Mouse (Mus musculus) G1E (cell line): ENCODE results near the gene Sec24c. TPM values are rescaled to one million over a fixed set of nuclear protein-coding genes. Genes with fewer than 3 reads are reported as not detected.
A peak's percentile ranks its signal among the peaks of the same experiment; 100 is the strongest.
"Not testable (repeated sequence)": the region's sequence is repeated elsewhere in the genome, so short reads cannot be mapped to it uniquely, and the experiment has no call there.

Experiments
- ATAC-seq: 2 replicates; pipeline ENCODE4 v1.8.0; 2016; ENCODE audit warnings: mild to moderate bottlenecking; ENCODE audit not compliant: insufficient number of reproducible peaks, poor library complexity, low FRiP score, severe bottlenecking; ENCODE audit errors: extremely low read depth
- DNase-seq: peaks from one replicate; pipeline ENCODE4 v3.0.0; 2012; ENCODE audit warnings: low spot score
- H3K27me3 ChIP-seq: 2 replicates; pipeline ENCODE4 v1.6.1; 2012; ENCODE audit warnings: mild to moderate bottlenecking, low read length, inconsistent platforms; ENCODE audit not compliant: insufficient read depth
- H3K36me3 ChIP-seq: replicated peaks from 2 replicates; pipeline ENCODE3; 2012; ENCODE audit warnings: mild to moderate bottlenecking, inconsistent platforms
- H3K4me1 ChIP-seq: 2 replicates; pipeline ENCODE4 v1.6.1; 2012; ENCODE audit warnings: low read depth, low read length, inconsistent platforms, mixed read lengths; ENCODE audit not compliant: insufficient read depth
- H3K4me3 ChIP-seq: 2 replicates; pipeline ENCODE4 v1.5.1; 2012; ENCODE audit warnings: low read depth, mild to moderate bottlenecking, inconsistent platforms, low read length, moderate library complexity, mixed read lengths
- H3K9me3 ChIP-seq: replicated peaks from 2 replicates; pipeline ENCODE4 v1.6.1; 2012; ENCODE audit warnings: inconsistent platforms
- CTCF ChIP-seq: IDR thresholded peaks from 2 replicates; pipeline ENCODE4 v1.5.1; 2012; ENCODE audit warnings: low read depth, low read length, inconsistent platforms, mixed read lengths
- GATA1 ChIP-seq: IDR thresholded peaks from 2 replicates; pipeline ENCODE4 v1.6.1; 2012; ENCODE audit warnings: borderline replicate concordance, low read length, inconsistent platforms, mixed read lengths
- GATA2 ChIP-seq: IDR thresholded peaks from 2 replicates; pipeline ENCODE4 v1.6.1; 2012; ENCODE audit warnings: low read depth, low read length, inconsistent platforms, borderline replicate concordance
- POLR2AphosphoS5 ChIP-seq: IDR thresholded peaks from 2 replicates; pipeline ENCODE4 v1.6.1; 2012; ENCODE audit warnings: low read depth, low read length, inconsistent platforms; ENCODE audit not compliant: insufficient replicate concordance
- TAL1 ChIP-seq: conservative IDR thresholded peaks from 2 replicates; pipeline ENCODE4 v1.6.1; 2012; ENCODE audit warnings: low read depth, low read length, inconsistent platforms, mixed read lengths
- polyA plus RNA-seq: library from polyadenylated mRNA; stranded (reverse); fragments of >175 nt; gene quantifications from 2 replicates; pipeline ENCODE4 v1.2.3, GENCODE M21; 2012
- total RNA-seq, 2 experiments: library from RNA; stranded (forward) in 1 of 2; stranded (reverse) in 1 of 2; fragments of 200-1000 nt in 1 of 2; fragments of >200 nt in 1 of 2; fragmentation: Nextera tagmentation in 1 of 2; gene quantifications; 2 replicates each; pipeline ENCODE4 v1.2.3; 2014 to 2017

The Sec24c gene
- total RNA-seq (2014; fragmentation: Nextera tagmentation) (119 and 126 TPM in 2 replicates), total RNA-seq (2017) (88.4 and 101 TPM in 2 replicates), polyA plus RNA-seq (255 and 271 TPM in 2 replicates)

GRCm38 (mm10) chr14:20674064-20674833, at the start of gene Sec24c:
Sec24c (plus strand) TSS chr14:20674308.
- no peak for TF ChIP-seq POLR2AphosphoS5
- TF ChIP-seq GATA1 = no peak
- TF ChIP-seq CTCF = no peak
- no peak for TF ChIP-seq TAL1
- no peak for TF ChIP-seq GATA2
- ATAC-seq = peak; percentile 91
- peak within 1 kb of the TSS; percentile 93 for H3K4me3 ChIP-seq
- DNase-seq = peak; percentile 86
- H3K4me1 ChIP-seq = peaks cover 28% of the 10 kb centered on the region
- H3K36me3 ChIP-seq = peaks cover 44% of the 10 kb centered on the region
- H3K9me3 ChIP-seq = no peaks in the 10 kb centered on the region
- peaks cover 1% of the 10 kb centered on the region for H3K27me3 ChIP-seq

- DNase-seq (no peak), ATAC-seq (no peak)
- Histone ChIP-seq H3K4me1 (no peaks in the 10 kb centered on the region; the same call in 1 of the 2 replicates), H3K36me3 (no peaks in the 10 kb centered on the region), H3K27me3 (no peaks in the 10 kb centered on the region), H3K4me3 (no peak overlapping the region), H3K9me3 (no peaks in the 10 kb centered on the region)
- TF ChIP-seq GATA1 = no peak
These were observed 47.7 kb upstream of the Sec24c start for GRCm38 (mm10) chr14:20626447-20626846.

GRCm38 (mm10) chr14:20626971-20627370, 47.1 kb upstream of the Sec24c start:
- Histone ChIP-seq H3K36me3 (no peaks in the 10 kb centered on the region), H3K4me3 (no peak overlapping the region), H3K27me3 (no peaks in the 10 kb centered on the region), H3K9me3 (no peaks in the 10 kb centered on the region), H3K4me1 (no peaks in the 10 kb centered on the region; the same call in 1 of the 2 replicates)
- DNase-seq (no peak), ATAC-seq (no peak)
- no peak for TF ChIP-seq GATA2

- TF ChIP-seq POLR2AphosphoS5 = no peak
- no peak for TF ChIP-seq GATA2
- TF ChIP-seq TAL1 = no peak
- TF ChIP-seq GATA1 = no peak
- no peak for TF ChIP-seq CTCF
These were observed 42.9 kb upstream of the Sec24c start for GRCm38 (mm10) chr14:20631253-20631652.

GRCm38 (mm10) chr14:20635546-20635945, 38.6 kb upstream of the Sec24c start:
- DNase-seq = no peak
- Histone ChIP-seq H3K4me1 (peaks cover 15% of the 10 kb centered on the region), H3K36me3 (no peaks in the 10 kb centered on the region), H3K4me3 (no peak overlapping the region), H3K27me3 (no peaks in the 10 kb centered on the region), H3K9me3 (no peaks in the 10 kb centered on the region)
- no peak for TF ChIP-seq GATA2
- TF ChIP-seq POLR2AphosphoS5 = no peak
- TF ChIP-seq TAL1 = no peak
- TF ChIP-seq GATA1 = no peak
- ATAC-seq = no peak

More at GRCm38 (mm10) chr14:20631253-20631652, 42.9 kb upstream of the Sec24c start:
- no peaks in the 10 kb centered on the region for H3K9me3 ChIP-seq
- H3K4me1 ChIP-seq = peaks cover 6% of the 10 kb centered on the region
- ATAC-seq (no peak), DNase-seq (no peak)
- no peak overlapping the region for H3K4me3 ChIP-seq
- no peaks in the 10 kb centered on the region for H3K27me3 ChIP-seq
- H3K36me3 ChIP-seq = no peaks in the 10 kb centered on the region

- not testable (repeated sequence) for H3K4me3 ChIP-seq, H3K27me3 ChIP-seq, H3K9me3 ChIP-seq, H3K36me3 ChIP-seq, ATAC-seq, DNase-seq
- H3K4me1 ChIP-seq = peaks cover 18% of the 10 kb centered on the region
These were observed 37.1 kb upstream of the Sec24c start for GRCm38 (mm10) chr14:20636968-20637367.

- no peaks in the 10 kb centered on the region for H3K9me3 ChIP-seq
- no peaks in the 10 kb centered on the region for H3K27me3 ChIP-seq
- peaks cover 8% of the 10 kb centered on the region for H3K36me3 ChIP-seq
- no peak overlapping the region for H3K4me3 ChIP-seq
- DNase-seq = no peak
- H3K4me1 ChIP-seq = peaks cover 24% of the 10 kb centered on the region
- no peak for ATAC-seq
- TF ChIP-seq CTCF (no peak), GATA2 (no peak), TAL1 (no peak), POLR2AphosphoS5 (no peak), GATA1 (no peak)
These were observed 36.1 kb upstream of the Sec24c start for GRCm38 (mm10) chr14:20637818-20638574.
